In genomic region chr12:113217306-113218242, GRCm38 (mm10) we compare ENCODE assay signal across 8 mouse cellular contexts. TPM values are rescaled to one million over a fixed set of nuclear protein-coding genes. Genes with fewer than 3 reads are reported as not detected.
A peak's percentile ranks its signal among the peaks of the same experiment; 100 is the strongest.
DNase-seq lines count a peak whose midpoint lies in the region; ATAC-seq and TF ChIP-seq lines count a peak whose summit lies in the region.

No protein-coding gene starts in this region.

- H3K9me3 ChIP-seq in embryonic facial prominence, embryonic 14.5 days (ENCODE audit: control insufficient read depth, low read length) = no peaks in the 10 kb centered on the region
- no peaks in the 10 kb centered on the region for H3K9me3 ChIP-seq in lung, postnatal 0 days (ENCODE audit: low read length)

- 0 out of 2 replicates have a peak, but pooled peaks have one; percentile 34 for ATAC-seq in embryonic facial prominence, embryonic 14.5 days (ENCODE audit: low read depth)
- peak; percentile 39; the same call in 1 of the 2 replicates for ATAC-seq in lung, postnatal 0 days

- intact Hi-C loops in heart, postnatal 14 days (cut with DNase I) = no loop called here

- H3K4me3 ChIP-seq in embryonic facial prominence, embryonic 14.5 days (ENCODE audit: low read depth, low read length) = no peak overlapping the region
- no peak overlapping the region for H3K4me3 ChIP-seq in lung, postnatal 0 days (ENCODE audit: low read depth, low read length)

- 27% methylated on average over 11 of the region's 11 CpGs for WGBS in embryonic facial prominence, embryonic 14.5 days
- 24% methylated on average over 11 of the region's 11 CpGs for WGBS in lung, postnatal 0 days

- no peak overlapping the region for H3K9ac ChIP-seq in embryonic facial prominence, embryonic 14.5 days (ENCODE audit: low read depth, low read length)
- no peak overlapping the region for H3K9ac ChIP-seq in lung, postnatal 0 days (replicated peaks; ENCODE audit: low read depth)

- TF ChIP-seq CTCF in lung, postnatal 0 days (IDR thresholded peaks at IDR 0.05) = peak; percentile 96

- H3K4me2 ChIP-seq in embryonic facial prominence, embryonic 14.5 days (ENCODE audit: low read depth, low read length) = no peak overlapping the region
- H3K4me2 ChIP-seq in lung, postnatal 0 days (replicated peaks; ENCODE audit: low read depth, low read length) = no peak overlapping the region

- DNase-seq in CD4-positive, CD25-positive, alpha-beta regulatory T cell, adult 2 months (ENCODE audit: low read depth, low spot score) = peak; percentile 95
- peak; percentile 65 to 73 for DNase-seq in adrenal gland, postnatal 36 days
- DNase-seq in embryonic facial prominence, embryonic 14.5 days (ENCODE audit: low spot score) = peak; percentile 63
- DNase-seq in heart, postnatal 14 days = peak; percentile 75 to 79
- peak; percentile 71 for DNase-seq in layer of hippocampus, adult 11-12 months (ENCODE audit: low spot score)
- peak; percentile 83 for DNase-seq in lung, postnatal 0 days (ENCODE audit: low spot score)
- peak; percentile 17 for DNase-seq in ovary, adult 18-20 months (ENCODE audit: low spot score)
- peak; percentile 93 for DNase-seq in thymus, postnatal 0 days (ENCODE audit: low spot score)

- H3K27ac ChIP-seq in embryonic facial prominence, embryonic 14.5 days (replicated peaks; ENCODE audit: low read depth, low read length) = no peak overlapping the region
- no peak overlapping the region for H3K27ac ChIP-seq in lung, postnatal 0 days (ENCODE audit: low read length)

- no peak for TF ChIP-seq EP300 in lung, postnatal 0 days (IDR thresholded peaks at IDR 0.05)

- H3K27me3 ChIP-seq in embryonic facial prominence, embryonic 14.5 days (replicated peaks; ENCODE audit: control insufficient read depth, insufficient read depth, low read length) = no peaks in the 10 kb centered on the region
- H3K27me3 ChIP-seq in lung, postnatal 0 days (replicated peaks; ENCODE audit: insufficient read depth, low read length) = no peaks in the 10 kb centered on the region

- no peaks in the 10 kb centered on the region for H3K4me1 ChIP-seq in embryonic facial prominence, embryonic 14.5 days (ENCODE audit: control insufficient read depth, insufficient read depth, low read length)
- no peaks in the 10 kb centered on the region for H3K4me1 ChIP-seq in lung, postnatal 0 days (ENCODE audit: insufficient read depth, low read depth, low read length)

- no peaks in the 10 kb centered on the region for H3K36me3 ChIP-seq in embryonic facial prominence, embryonic 14.5 days (ENCODE audit: control insufficient read depth, insufficient read depth, low read length)
- H3K36me3 ChIP-seq in lung, postnatal 0 days (ENCODE audit: insufficient read depth, low read length) = no peaks in the 10 kb centered on the region

RNA-seq across cellular contexts. Expression of gene Tmem121, which starts 31.8 kb away (rescaled TPM):
- total RNA-seq in adrenal gland, postnatal 36 days (2021) = 1 to 10 TPM; 4.5 to 7.4 TPM
- polyA plus RNA-seq in embryonic facial prominence, embryonic 14.5 days (2014; fragmentation: Nextera tagmentation; extraction: Ambion mirVana) = 8.7 and 11.5 TPM in 2 replicates
- under 1 TPM; 0.29 to 0.59 TPM for total RNA-seq in heart, postnatal 14 days (2021)
- polyA plus RNA-seq in lung, postnatal 0 days (2015; fragmentation: Nextera tagmentation; extraction: Ambion mirVana) = 1.2 TPM in 2 replicates
- polyA plus RNA-seq in thymus, postnatal 0 days (2015; fragmentation: Nextera tagmentation; extraction: Ambion mirVana) = 35.5 and 37.2 TPM in 2 replicates

Comparison
In these comparisons a context has a peak if more than half of its experiments do, and no peak if none do; other contexts are left out.
1. DNase-seq: peak in every context shown above with its lines; median percentile 95 in CD4-positive, CD25-positive, alpha-beta regulatory T cell, adult 2 months; 93 in thymus, postnatal 0 days; 83 in lung, postnatal 0 days; 77 in heart, postnatal 14 days; 71 in layer of hippocampus, adult 11-12 months; 69 in adrenal gland, postnatal 36 days; 63 in embryonic facial prominence, embryonic 14.5 days; 17 in ovary, adult 18-20 months.